Mouse (Mus musculus) intestine, embryonic 16.5 days (tissue): Measurements from ENCODE around the gene Acer3. TPM values are rescaled to one million over a fixed set of nuclear protein-coding genes. Genes with fewer than 3 reads are reported as not detected.

Source experiments
- ATAC-seq: fragments of 200-750 bp; cut with Nextera tagmentation; 2 replicates; pipeline ENCODE4 v1.8.0; 2017; ENCODE audit warnings: moderate TSS enrichment, moderate library complexity
- H3K27ac ChIP-seq: fragments of 300-500 bp; sonication (generic); 2 replicates; pipeline ENCODE4 v1.5.1; 2014; ENCODE audit warnings: mild to moderate bottlenecking, low read length
- H3K27me3 ChIP-seq: fragments of 300-500 bp; sonication (generic); replicated peaks from 2 replicates; pipeline ENCODE4 v1.6.1; 2014; ENCODE audit warnings: low read length, control low read depth, mixed read lengths; ENCODE audit not compliant: control insufficient read depth, insufficient read depth
- H3K36me3 ChIP-seq: fragments of 300-500 bp; sonication (generic); 2 replicates; pipeline ENCODE4 v1.6.1; 2014; ENCODE audit warnings: low read length, control low read depth; ENCODE audit not compliant: control insufficient read depth, insufficient read depth
- H3K4me1 ChIP-seq: fragments of 300-500 bp; sonication (generic); 2 replicates; pipeline ENCODE4 v1.6.1; 2014; ENCODE audit warnings: low read length, control low read depth, mixed read lengths; ENCODE audit not compliant: control insufficient read depth, insufficient read depth
- H3K4me2 ChIP-seq: fragments of 300-500 bp; sonication (generic); 2 replicates; pipeline ENCODE4 v1.6.1; 2014; ENCODE audit warnings: low read depth, low read length, control low read depth
- H3K4me3 ChIP-seq: fragments of 300-500 bp; sonication (generic); 2 replicates; pipeline ENCODE4 v1.5.1; 2014; ENCODE audit warnings: mild to moderate bottlenecking, low read length
- H3K9ac ChIP-seq: fragments of 300-500 bp; sonication (generic); 2 replicates; pipeline ENCODE4 v1.6.1; 2014; ENCODE audit warnings: low read depth, low read length
- H3K9me3 ChIP-seq: fragments of 300-500 bp; sonication (generic); 2 replicates; pipeline ENCODE4 v1.6.1; 2016; ENCODE audit warnings: low read length, control low read depth; ENCODE audit not compliant: control insufficient read depth
- WGBS: fragments of 180-500 bp; shearing (Covaris S2); extraction: QIAGEN DNeasy Blood & Tissue Kit; methylation state at CpG from one replicate; pipeline ENCODE4 v1.1.7; 2014; 5-methylcytosine and 5-hydroxymethylcytosine counted together
- polyA plus RNA-seq: library from polyadenylated mRNA; unstranded; fragments of >200 nt; fragmentation: Nextera tagmentation; extraction: Ambion mirVana; gene quantifications from 2 replicates; pipeline ENCODE4 v1.2.1, GENCODE M21; 2015

The Acer3 gene
- polyA plus RNA-seq, 1 experiment from 2014 or later: 20.5 TPM

- H3K27ac ChIP-seq: no peak overlapping the region
- H3K4me1 ChIP-seq: 0 out of 2 replicates have a peak, but pooled peaks cover 2% of the 10 kb centered on the region
- H3K27me3 ChIP-seq: 0 out of 2 replicates have a peak, but pooled peaks cover 7% of the 10 kb centered on the region
- no peaks in the 10 kb centered on the region for H3K9me3 ChIP-seq
- H3K36me3 ChIP-seq: no peaks in the 10 kb centered on the region
- no peak for ATAC-seq
- H3K4me3 ChIP-seq: no peak overlapping the region
- H3K4me2 ChIP-seq: no peak overlapping the region
- 55% methylated on average over 3 of the region's 3 CpGs for WGBS
- no peak overlapping the region; the same call in 1 of the 2 replicates for H3K9ac ChIP-seq
Measured at GRCm38 (mm10) chr7:98342249-98342648, 21.2 kb upstream of the Acer3 start.

DNA sequence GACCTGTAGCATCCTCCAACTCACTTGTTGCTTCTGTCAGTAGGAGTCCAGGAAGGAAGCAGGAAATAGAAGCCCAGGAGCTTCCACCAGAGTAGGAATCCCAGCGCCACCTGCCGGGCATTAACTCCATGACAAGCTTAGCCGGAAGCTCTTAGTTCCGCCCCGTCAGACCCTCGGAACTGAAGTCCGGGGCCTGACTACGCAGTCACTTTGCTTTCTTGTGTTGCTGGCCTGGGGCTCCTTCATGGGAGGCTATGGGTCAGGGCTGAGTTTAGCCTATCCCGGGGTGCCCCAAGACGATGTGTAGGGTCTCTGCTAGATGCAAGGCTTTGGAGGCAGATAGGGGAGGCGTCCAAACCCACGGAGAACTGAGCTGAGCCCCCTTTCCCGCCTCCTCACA is 20.5 kb upstream of the Acer3 start:
- H3K27me3 ChIP-seq: 0 out of 2 replicates have a peak, but pooled peaks cover 7% of the 10 kb centered on the region
- 0 out of 2 replicates have a peak, but pooled peaks cover 2% of the 10 kb centered on the region for H3K4me1 ChIP-seq
- H3K4me3 ChIP-seq: peak overlapping the region; percentile 49
- no peak overlapping the region for H3K27ac ChIP-seq
- H3K36me3 ChIP-seq: no peaks in the 10 kb centered on the region
- H3K9ac ChIP-seq: peak overlapping the region; percentile 65
- ATAC-seq: peak; percentile 64
- WGBS: 4% methylated on average over 13 of the region's 13 CpGs
- H3K9me3 ChIP-seq: no peaks in the 10 kb centered on the region
- peak overlapping the region; percentile 78 for H3K4me2 ChIP-seq

DNA sequence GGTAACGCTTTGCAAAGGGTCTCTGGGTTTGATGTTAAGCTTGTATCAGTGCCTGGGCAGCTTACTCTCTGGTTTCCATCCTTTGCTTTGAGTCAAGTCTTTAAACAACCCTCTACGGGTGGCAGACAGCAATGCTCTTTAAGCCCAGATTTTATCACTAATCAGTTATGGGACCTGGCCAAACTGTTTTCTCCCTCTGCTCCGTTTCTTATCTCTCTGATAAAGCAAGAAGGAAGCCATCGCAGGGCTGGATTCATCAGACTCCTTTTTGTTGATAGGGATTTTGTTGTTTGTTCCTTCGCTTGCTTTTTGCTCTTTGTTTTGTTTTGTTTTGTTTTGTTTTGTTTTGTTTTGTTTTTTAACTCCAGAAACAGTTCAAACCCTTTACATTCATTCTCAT is 19.3 kb upstream of the Acer3 start:
- Histone ChIP-seq H3K27me3 (0 out of 2 replicates have a peak, but pooled peaks cover 3% of the 10 kb centered on the region), H3K9ac (no peak overlapping the region), H3K4me3 (no peak overlapping the region), H3K36me3 (no peaks in the 10 kb centered on the region), H3K4me2 (no peak overlapping the region), H3K4me1 (0 out of 2 replicates have a peak, but pooled peaks cover 2% of the 10 kb centered on the region), H3K27ac (no peak overlapping the region), H3K9me3 (no peaks in the 10 kb centered on the region)
- no peak for ATAC-seq
- 59% methylated on average over 5 of the region's 5 CpGs for WGBS

GRCm38 (mm10) chr7:98333987-98334386 is 13.0 kb upstream of the Acer3 start:
- H3K4me3 ChIP-seq: no peak overlapping the region
- peaks cover 19% of the 10 kb centered on the region for H3K4me1 ChIP-seq
- H3K27ac ChIP-seq: no peak overlapping the region
- H3K36me3 ChIP-seq: no peaks in the 10 kb centered on the region
- no peak overlapping the region for H3K4me2 ChIP-seq
- H3K9me3 ChIP-seq: no peaks in the 10 kb centered on the region
- 78% methylated on average over 3 of the region's 3 CpGs for WGBS
- no peaks in the 10 kb centered on the region for H3K27me3 ChIP-seq
- no peak overlapping the region for H3K9ac ChIP-seq
- ATAC-seq: no peak

DNA sequence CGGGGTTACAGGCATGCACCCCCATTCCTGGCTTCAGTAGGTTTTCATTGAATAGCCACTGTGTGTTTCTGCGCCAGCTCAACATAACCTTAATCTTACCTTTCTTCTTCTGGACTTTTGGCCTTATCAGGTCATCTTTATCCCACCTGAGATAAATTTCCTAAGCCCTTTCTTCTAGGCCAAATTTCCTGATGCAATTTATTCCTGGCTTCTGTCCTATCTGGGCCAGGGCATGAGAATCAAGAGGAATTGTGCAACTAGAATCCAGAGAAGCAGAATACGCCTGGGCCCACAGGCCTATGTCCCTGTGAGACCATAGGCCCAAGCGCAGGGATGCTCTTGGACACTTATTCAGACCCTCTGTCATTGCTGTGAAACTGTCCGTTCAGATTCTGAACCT is 12.5 kb upstream of the Acer3 start:
- H3K4me1 ChIP-seq: peaks cover 19% of the 10 kb centered on the region
- no peak overlapping the region for H3K4me3 ChIP-seq
- no peaks in the 10 kb centered on the region for H3K27me3 ChIP-seq
- H3K9ac ChIP-seq: no peak overlapping the region
- ATAC-seq: no peak
- no peak overlapping the region for H3K27ac ChIP-seq
- 95% methylated on average over 5 of the region's 5 CpGs for WGBS
- no peak overlapping the region for H3K4me2 ChIP-seq
- H3K9me3 ChIP-seq: no peaks in the 10 kb centered on the region
- H3K36me3 ChIP-seq: no peaks in the 10 kb centered on the region

- H3K4me3 ChIP-seq: no peak overlapping the region
- 67% methylated on average over 5 of the region's 5 CpGs for WGBS
Measured at GRCm38 (mm10) chr7:98332678-98333397, 11.8 kb upstream of the Acer3 start.

DNA sequence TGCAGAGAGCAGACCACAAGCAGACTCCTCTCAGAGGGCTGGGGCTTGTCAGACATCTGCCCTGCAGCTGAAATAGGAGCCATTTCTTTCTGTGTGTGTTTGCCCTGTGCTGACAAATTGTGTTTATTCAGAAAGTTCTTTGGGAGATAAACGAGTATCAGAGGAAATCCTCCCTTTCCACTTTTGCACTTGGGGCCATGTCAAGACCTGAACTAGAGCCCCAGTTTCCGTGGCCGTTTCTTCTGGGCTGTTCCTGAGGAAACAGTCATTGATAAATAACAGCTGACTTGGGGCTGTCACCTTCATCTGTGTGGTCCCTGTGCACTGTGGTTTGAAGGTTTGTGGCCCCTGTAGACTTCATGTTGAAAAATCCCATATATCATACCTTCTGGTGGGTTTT is 10.9 kb upstream of the Acer3 start:
- Histone ChIP-seq H3K4me3 (no peak overlapping the region), H3K27me3 (no peaks in the 10 kb centered on the region), H3K9ac (no peak overlapping the region), H3K27ac (no peak overlapping the region; the same call in 1 of the 2 replicates), H3K4me2 (no peak overlapping the region), H3K4me1 (peaks cover 19% of the 10 kb centered on the region), H3K9me3 (no peaks in the 10 kb centered on the region), H3K36me3 (no peaks in the 10 kb centered on the region)
- WGBS: 26% methylated on average over 3 of the region's 3 CpGs
- ATAC-seq: no peak

More at GRCm38 (mm10) chr7:98332678-98333397, 11.8 kb upstream of the Acer3 start:
- Histone ChIP-seq H3K36me3 (no peaks in the 10 kb centered on the region), H3K4me1 (peaks cover 19% of the 10 kb centered on the region), H3K27ac (no peak overlapping the region), H3K4me2 (no peak overlapping the region), H3K27me3 (no peaks in the 10 kb centered on the region), H3K9ac (no peak overlapping the region), H3K9me3 (no peaks in the 10 kb centered on the region)
- ATAC-seq: no peak

- H3K4me1 ChIP-seq: peaks cover 19% of the 10 kb centered on the region
- H3K4me3 ChIP-seq: no peak overlapping the region
- no peaks in the 10 kb centered on the region for H3K36me3 ChIP-seq
- H3K4me2 ChIP-seq: no peak overlapping the region
- H3K9ac ChIP-seq: no peak overlapping the region
- H3K9me3 ChIP-seq: no peaks in the 10 kb centered on the region
- peak; percentile 42; the same call in 1 of the 2 replicates for ATAC-seq
- WGBS: 75% methylated on average over 2 of the region's 2 CpGs
- no peaks in the 10 kb centered on the region for H3K27me3 ChIP-seq
- H3K27ac ChIP-seq: no peak overlapping the region
Measured at GRCm38 (mm10) chr7:98330375-98331002, 9.5 kb upstream of the Acer3 start.

- Histone ChIP-seq H3K27ac (peak overlapping the region; percentile 16; the same call in 1 of the 2 replicates), H3K4me2 (no peak overlapping the region), H3K36me3 (no peaks in the 10 kb centered on the region), H3K4me1 (peaks cover 19% of the 10 kb centered on the region), H3K4me3 (no peak overlapping the region), H3K27me3 (no peaks in the 10 kb centered on the region), H3K9ac (no peak overlapping the region), H3K9me3 (no peaks in the 10 kb centered on the region)
- WGBS: 56% methylated on average over 7 of the region's 7 CpGs
- ATAC-seq: peak; percentile 85
Measured at GRCm38 (mm10) chr7:98329651-98330374, 8.8 kb upstream of the Acer3 start.
